Mouse (Mus musculus) limb, embryonic 12.5 days (tissue): ENCODE data around the gene Vcan. TPM values are rescaled to one million over a fixed set of nuclear protein-coding genes. Genes with fewer than 3 reads are reported as not detected.

Experiments used
- polyA plus RNA-seq: library from polyadenylated mRNA; unstranded; fragments of >200 nt; fragmentation: Nextera tagmentation; extraction: Ambion mirVana; gene quantifications from 2 replicates; pipeline ENCODE4 v1.2.1, GENCODE M21; 2016

Vcan gene
- polyA plus RNA-seq, 1 experiment from 2014 or later, result 129 TPM

Other genes with a start within 250 kb of the Vcan start
- 12.8 and 21.5 TPM in 2 replicates for gene Hapln1, start 202.7 kb downstream of the Vcan start, polyA plus RNA-seq